Mouse (Mus musculus) heart, postnatal 14 days (tissue): Measurements from ENCODE around the gene Oog2. TPM values are rescaled to one million over a fixed set of nuclear protein-coding genes. Genes with fewer than 3 reads are reported as not detected.
"Not testable (repeated sequence)": the region's sequence is repeated elsewhere in the genome, so short reads cannot be mapped to it uniquely, and the experiment has no call there.

ENCODE experiments used
- DNase-seq, 2 experiments: peaks; one replicate each; pipeline ENCODE4 v3.0.0; 2021 to 2022
- intact Hi-C: fragments of 180-260 bp; cut with DNase I; formaldehyde crosslinking; loops from one replicate; pipeline ENCODE4 v1.15.1; 2025
- long read RNA-seq, 2 experiments: library from polyadenylated mRNA; stranded (forward); transcript quantifications; one replicate each; pipeline ENCODE4 v2.0.0; 2021
- total RNA-seq, 2 experiments: library from RNA; stranded (reverse); gene quantifications; 2 replicates each; pipeline ENCODE4 v1.2.3; 2021

Gene Oog2
- not detected for total RNA-seq
- long read RNA-seq, experiment 1 = 0 reads
- long read RNA-seq, experiment 2 = 0 reads

DNA sequence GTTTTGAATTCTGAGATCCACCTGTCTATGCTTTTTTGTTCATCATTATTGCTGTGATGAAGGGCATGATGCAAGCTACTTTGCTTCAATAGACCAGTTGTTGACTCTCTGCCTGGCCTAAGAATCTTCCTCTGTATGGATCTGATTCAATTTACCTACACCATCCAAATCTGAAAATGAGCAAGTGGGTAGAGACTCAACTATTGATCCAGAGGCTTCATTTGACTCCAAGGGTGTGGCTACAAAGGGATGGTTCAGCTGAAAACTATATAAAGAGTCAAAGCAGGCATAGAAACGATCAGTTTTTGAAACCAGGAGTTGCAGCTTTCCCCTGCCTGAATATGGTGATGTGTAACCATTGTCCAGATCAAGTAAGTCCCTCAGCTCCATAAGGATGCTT lies at the start of gene Oog2:
TSS of gene Oog2 (plus strand) at position 301 of the 400 bp plus-strand sequence.
- DNase-seq = no peak
- intact Hi-C loops = no loop called here

GRCm38 (mm10) chr4:144162563-144162962 lies 28.0 kb upstream of the Oog2 start, which contains the start of gene Oog3:
Gene Oog3, minus strand, starts transcription at chr4:144162663.
- DNase-seq = no peak
- intact Hi-C loops = no loop called here

GRCm38 (mm10) chr4:144213218-144213617 lies 22.7 kb downstream of the Oog2 start, which contains the start of gene C87977:
Gene C87977, minus strand, starts transcription at chr4:144213318.
- intact Hi-C loops = not testable (repeated sequence)

More at GRCm38 (mm10) chr4:144213218-144213617, 22.7 kb downstream of the Oog2 start, which contains the start of gene C87977:
- not testable (repeated sequence) for DNase-seq

Other genes starting within 250 kb of the Oog2 start
- gene Pramef25, start 239.7 kb upstream of the Oog2 start, total RNA-seq = not detected
- not detected for gene Gm13101, start 223.8 kb upstream of the Oog2 start, total RNA-seq
- gene Pramef17, start 196.3 kb upstream of the Oog2 start, total RNA-seq = not detected
- gene Pramel4, start 131.6 kb upstream of the Oog2 start, total RNA-seq = not detected
- gene Gm13102, start 84.2 kb upstream of the Oog2 start, total RNA-seq = not detected
- not detected for gene Oog3, start 28.1 kb upstream of the Oog2 start, total RNA-seq
- gene C87977, start 22.6 kb downstream of the Oog2 start, total RNA-seq = not detected
- not detected for gene Pramel5, start 89.8 kb downstream of the Oog2 start, total RNA-seq
- not detected for gene Gm13128, start 139.5 kb downstream of the Oog2 start, total RNA-seq
- not detected for gene Gm13119, start 167.2 kb downstream of the Oog2 start, total RNA-seq
- not detected for gene Pramef20, start 187.2 kb downstream of the Oog2 start, total RNA-seq
- gene Pramef12, start 217.7 kb downstream of the Oog2 start, total RNA-seq = not detected
- not detected for gene 1700012P22Rik, start 248.1 kb downstream of the Oog2 start, total RNA-seq